Mouse (Mus musculus) hindbrain, embryonic 12.5 days (tissue): ENCODE data around the gene Actr5. TPM values are rescaled to one million over a fixed set of nuclear protein-coding genes. Genes with fewer than 3 reads are reported as not detected.

Source experiments
- ATAC-seq: fragments of 200-750 bp; cut with Nextera tagmentation; 2 replicates; pipeline ENCODE4 v1.8.0; 2017; ENCODE audit warnings: moderate TSS enrichment; ENCODE audit not compliant: low FRiP score
- H3K27ac ChIP-seq: fragments of 300-500 bp; sonication (generic); 2 replicates; pipeline ENCODE4 v1.5.1; 2016; ENCODE audit warnings: mild to moderate bottlenecking
- H3K27me3 ChIP-seq: fragments of 300-500 bp; sonication (generic); 2 replicates; pipeline ENCODE4 v1.6.1; 2016; ENCODE audit warnings: mild to moderate bottlenecking
- H3K36me3 ChIP-seq: fragments of 300-500 bp; sonication (generic); 2 replicates; pipeline ENCODE4 v1.6.1; 2016; ENCODE audit warnings: mild to moderate bottlenecking
- H3K4me1 ChIP-seq: fragments of 300-500 bp; sonication (generic); 2 replicates; pipeline ENCODE4 v1.6.1; 2016
- H3K4me2 ChIP-seq: fragments of 300-500 bp; sonication (generic); replicated peaks from 2 replicates; pipeline ENCODE4 v1.6.1; 2016; ENCODE audit warnings: mild to moderate bottlenecking
- H3K4me3 ChIP-seq: fragments of 300-500 bp; sonication (generic); 2 replicates; pipeline ENCODE4 v1.5.1; 2016; ENCODE audit warnings: mild to moderate bottlenecking
- H3K9ac ChIP-seq: fragments of 300-500 bp; sonication (generic); 2 replicates; pipeline ENCODE4 v1.6.1; 2016; ENCODE audit warnings: mild to moderate bottlenecking, moderate library complexity
- H3K9me3 ChIP-seq: fragments of 300-500 bp; sonication (generic); replicated peaks from 2 replicates; pipeline ENCODE4 v1.6.1; 2016; ENCODE audit warnings: mild to moderate bottlenecking
- WGBS: fragments of 180-500 bp; shearing (Covaris S2); methylation state at CpG from one replicate; pipeline ENCODE4 v1.1.7; 2016; 5-methylcytosine and 5-hydroxymethylcytosine counted together
- microRNA counts: library from miRNA; unstranded; fragments of <30 nt; microRNA quantifications from one replicate; lab custom pipeline; 2017
- microRNA-seq: library from miRNA; unstranded; fragments of <30 nt; microRNA quantifications from one replicate; pipeline ENCODE4, GENCODE M21; 2017
- polyA plus RNA-seq: library from polyadenylated mRNA; unstranded; fragments of >200 nt; fragmentation: Nextera tagmentation; extraction: Ambion mirVana; gene quantifications from 2 replicates; pipeline ENCODE4 v1.2.1, GENCODE M21; 2016

Gene Actr5
- polyA plus RNA-seq, 1 experiment from 2014 or later: 21.1 TPM

- no peak for ATAC-seq
- WGBS: 58% methylated on average over 9 of the region's 9 CpGs
Measured at GRCm38 (mm10) chr2:158684247-158684843, 59.7 kb downstream of the Actr5 start.

GRCm38 (mm10) chr2:158684910-158685309 is 60.2 kb downstream of the Actr5 start:
- H3K27ac ChIP-seq: no peak overlapping the region
- no peaks in the 10 kb centered on the region for H3K27me3 ChIP-seq
- no peaks in the 10 kb centered on the region for H3K36me3 ChIP-seq
- no peak overlapping the region for H3K9ac ChIP-seq
- peaks cover 31% of the 10 kb centered on the region for H3K4me1 ChIP-seq
- ATAC-seq: no peak
- H3K9me3 ChIP-seq: no peaks in the 10 kb centered on the region
- H3K4me3 ChIP-seq: no peak overlapping the region
- 84% methylated on average over 3 of the region's 3 CpGs for WGBS
- no peak overlapping the region for H3K4me2 ChIP-seq

More at GRCm38 (mm10) chr2:158684247-158684843, 59.7 kb downstream of the Actr5 start:
- peaks cover 25% of the 10 kb centered on the region for H3K4me1 ChIP-seq
- H3K27ac ChIP-seq: no peak overlapping the region
- H3K9ac ChIP-seq: no peak overlapping the region
- no peaks in the 10 kb centered on the region for H3K27me3 ChIP-seq
- no peak overlapping the region for H3K4me2 ChIP-seq
- H3K36me3 ChIP-seq: no peaks in the 10 kb centered on the region
- no peaks in the 10 kb centered on the region for H3K9me3 ChIP-seq
- H3K4me3 ChIP-seq: no peak overlapping the region

GRCm38 (mm10) chr2:158686394-158686793 is 61.7 kb downstream of the Actr5 start:
- Histone ChIP-seq H3K27me3 (no peaks in the 10 kb centered on the region), H3K9ac (no peak overlapping the region), H3K27ac (no peak overlapping the region), H3K36me3 (no peaks in the 10 kb centered on the region), H3K4me2 (no peak overlapping the region), H3K4me1 (peaks cover 30% of the 10 kb centered on the region), H3K9me3 (no peaks in the 10 kb centered on the region), H3K4me3 (no peak overlapping the region)
- 51% methylated on average over 2 of the region's 2 CpGs for WGBS
- ATAC-seq: no peak

GRCm38 (mm10) chr2:158687804-158688241 is 63.1 kb downstream of the Actr5 start:
- Histone ChIP-seq H3K36me3 (no peaks in the 10 kb centered on the region), H3K27ac (no peak overlapping the region), H3K4me1 (peaks cover 19% of the 10 kb centered on the region), H3K27me3 (no peaks in the 10 kb centered on the region), H3K4me2 (no peak overlapping the region), H3K9me3 (no peaks in the 10 kb centered on the region), H3K9ac (no peak overlapping the region), H3K4me3 (no peak overlapping the region)
- no peak for ATAC-seq
- WGBS: 53% methylated on average over 25 of the region's 25 CpGs

MicroRNAs within 50 kb of the gene (microRNA counts, 519-probe panel; counts per million panel counts)
- 470 counts per million, percentile 58 among the panel's probes with 10 or more counts for microRNA mmu-miR-3474 (lab: Ali Mortazavi, UCI)

Small RNAs within 50 kb of the gene (microRNA-seq; reads per million reads assigned to microRNA genes)
- gene Mir3474: 3.5 reads per million, percentile 5 among the genes with 10 or more reads in this experiment

Other genes with a start within 250 kb of the Actr5 start
- 156 and 161 TPM in 2 replicates for gene Snhg11, start 249.2 kb upstream of the Actr5 start, polyA plus RNA-seq
- gene Ralgapb, start 215.0 kb upstream of the Actr5 start, polyA plus RNA-seq: 24.3 and 24.4 TPM in 2 replicates
- not detected in 2 replicates for gene Adig, start 122.3 kb upstream of the Actr5 start, polyA plus RNA-seq
- gene Arhgap40, start 112.1 kb upstream of the Actr5 start, polyA plus RNA-seq: 0.40 TPM in 1 of 2 replicates, not detected in the other
- 3.5 and 4.3 TPM in 2 replicates for gene Slc32a1, start 14.1 kb upstream of the Actr5 start, polyA plus RNA-seq
- gene Ppp1r16b, start 40.5 kb downstream of the Actr5 start, polyA plus RNA-seq: 3.7 and 3.8 TPM in 2 replicates
- gene Fam83d, start 143.2 kb downstream of the Actr5 start, polyA plus RNA-seq: 31.1 and 32.5 TPM in 2 replicates
- 14.5 and 16.4 TPM in 2 replicates for gene Dhx35, start 169.9 kb downstream of the Actr5 start, polyA plus RNA-seq